Mouse (Mus musculus) splenic B cell, adult 2 months (primary cell): ENCODE measurements around the gene Hmox2.
"Not testable (repeated sequence)": the region's sequence is repeated elsewhere in the genome, so short reads cannot be mapped to it uniquely, and the experiment has no call there.

ENCODE experiments used
- DNase-seq: peaks from one replicate; pipeline ENCODE4 v3.0.0-alpha.2; 2011; ENCODE audit warnings: low read depth, low spot score
- H3K27me3 ChIP-seq: 2 replicates; pipeline ENCODE4 v1.6.1; 2012; ENCODE audit warnings: mild to moderate bottlenecking, low read length, moderate library complexity, mixed read lengths; ENCODE audit not compliant: control insufficient read depth, poor library complexity, insufficient read depth, severe bottlenecking
- H3K36me3 ChIP-seq: 2 replicates; pipeline ENCODE4 v1.6.1; 2012; ENCODE audit warnings: mild to moderate bottlenecking, low read length, moderate library complexity, mixed read lengths; ENCODE audit not compliant: control insufficient read depth, poor library complexity, insufficient read depth, severe bottlenecking

Gene Hmox2

GRCm38 (mm10) chr16:4754045-4754444 lies 27.9 kb downstream of the Hmox2 start:
- Histone ChIP-seq H3K27me3 (no peaks in the 10 kb centered on the region), H3K36me3 (no peaks in the 10 kb centered on the region)
- no peak for DNase-seq

GRCm38 (mm10) chr16:4756660-4757335 lies 30.6 kb downstream of the Hmox2 start:
- H3K27me3 ChIP-seq, H3K36me3 ChIP-seq: not testable (repeated sequence)
- DNase-seq: peak; percentile 37

- peaks cover 11% of the 10 kb centered on the region; the same call in 1 of the 2 replicates for H3K36me3 ChIP-seq
- no peak for DNase-seq
- H3K27me3 ChIP-seq: no peaks in the 10 kb centered on the region
Measured at GRCm38 (mm10) chr16:4762437-4762836, 36.3 kb downstream of the Hmox2 start.

- DNase-seq: peak; percentile 62
- no peaks in the 10 kb centered on the region for H3K27me3 ChIP-seq
- H3K36me3 ChIP-seq: peaks cover 13% of the 10 kb centered on the region; the same call in 1 of the 2 replicates
Measured at GRCm38 (mm10) chr16:4763276-4763675, 37.1 kb downstream of the Hmox2 start.

GRCm38 (mm10) chr16:4765852-4766251 lies 39.7 kb downstream of the Hmox2 start:
- DNase-seq: no peak
- Histone ChIP-seq H3K36me3 (peaks cover 16% of the 10 kb centered on the region), H3K27me3 (no peaks in the 10 kb centered on the region)

GRCm38 (mm10) chr16:4767012-4767790 lies 41.0 kb downstream of the Hmox2 start:
- H3K27me3 ChIP-seq: no peaks in the 10 kb centered on the region
- H3K36me3 ChIP-seq: peaks cover 16% of the 10 kb centered on the region
- DNase-seq: no peak

- DNase-seq: no peak
- Histone ChIP-seq H3K36me3 (peaks cover 12% of the 10 kb centered on the region), H3K27me3 (no peaks in the 10 kb centered on the region)
Measured at GRCm38 (mm10) chr16:4768719-4769118, 42.6 kb downstream of the Hmox2 start.

GRCm38 (mm10) chr16:4773289-4773970 lies 47.3 kb downstream of the Hmox2 start:
- Histone ChIP-seq H3K27me3 (no peaks in the 10 kb centered on the region), H3K36me3 (peaks cover 2% of the 10 kb centered on the region)
- no peak for DNase-seq

GRCm38 (mm10) chr16:4777171-4777904 lies 51.2 kb downstream of the Hmox2 start:
- DNase-seq: no peak
- Histone ChIP-seq H3K27me3 (no peaks in the 10 kb centered on the region), H3K36me3 (no peaks in the 10 kb centered on the region)

- Histone ChIP-seq H3K27me3 (no peaks in the 10 kb centered on the region), H3K36me3 (no peaks in the 10 kb centered on the region)
- no peak for DNase-seq
Measured at GRCm38 (mm10) chr16:4777905-4778609, 51.9 kb downstream of the Hmox2 start.

- no peaks in the 10 kb centered on the region for H3K27me3 ChIP-seq
- DNase-seq: no peak
- no peaks in the 10 kb centered on the region for H3K36me3 ChIP-seq
Measured at GRCm38 (mm10) chr16:4778940-4779339, 52.8 kb downstream of the Hmox2 start.

GRCm38 (mm10) chr16:4781524-4782196 lies 55.5 kb downstream of the Hmox2 start:
- no peaks in the 10 kb centered on the region for H3K36me3 ChIP-seq
- DNase-seq: no peak
- no peaks in the 10 kb centered on the region for H3K27me3 ChIP-seq

- no peaks in the 10 kb centered on the region for H3K36me3 ChIP-seq
- DNase-seq: peak; percentile 33
- H3K27me3 ChIP-seq: no peaks in the 10 kb centered on the region
Measured at GRCm38 (mm10) chr16:4782515-4782914, 56.4 kb downstream of the Hmox2 start.

GRCm38 (mm10) chr16:4785706-4786105 lies 59.5 kb downstream of the Hmox2 start:
- H3K27me3 ChIP-seq: no peaks in the 10 kb centered on the region
- no peaks in the 10 kb centered on the region for H3K36me3 ChIP-seq
- no peak for DNase-seq
